Mouse (Mus musculus): ENCODE measurements around the gene Alkbh6. TPM values are rescaled to one million over a fixed set of nuclear protein-coding genes. Genes with fewer than 3 reads are reported as not detected.

The Alkbh6 gene
- total and polyA plus RNA-seq, 3 experiments = 24.0 to 61.7 (median 29.5) TPM

DNA sequence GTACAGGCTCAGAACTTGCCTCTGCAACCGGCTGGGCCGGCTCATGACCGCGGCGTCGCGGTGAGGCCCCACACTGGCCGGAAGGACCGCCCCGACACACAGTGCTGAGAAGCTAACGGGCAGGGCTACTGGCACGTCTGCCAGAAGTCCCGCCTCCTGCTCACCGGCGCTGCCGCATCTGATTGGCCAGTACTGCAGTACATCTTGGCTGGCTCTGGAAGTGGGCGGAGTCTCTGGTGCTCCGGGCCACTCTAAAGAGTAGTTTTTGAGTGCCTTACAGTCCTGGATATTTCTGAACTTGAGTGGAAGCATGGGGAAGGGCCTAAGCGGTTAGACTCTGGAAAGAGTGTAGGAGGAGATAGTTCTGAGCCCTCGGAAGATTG lies 13.8 kb downstream of the Alkbh6 start:
- Histone ChIP-seq H3K4me1 (ENCODE audit: control insufficient read depth, insufficient read depth, low read length) (peaks cover 1% of the 10 kb centered on the region; the same call in 1 of the 2 replicates), H3K4me3 (peak overlapping the region; percentile 57), H3K36me3 (ENCODE audit: control insufficient read depth, insufficient read depth, low read length) (no peaks in the 10 kb centered on the region), H3K27me3 (ENCODE audit: control insufficient read depth, insufficient read depth, low read length) (no peaks in the 10 kb centered on the region), H3K79me2 (replicated peaks; ENCODE audit: control insufficient read depth, insufficient read depth, low read length) (no peaks in the 10 kb centered on the region), H3K9ac (ENCODE audit: low read depth, low read length) (peak overlapping the region; percentile 91), H3K27ac (peak overlapping the region; percentile 96)
- no peak for TF ChIP-seq CTCF (IDR thresholded peaks at IDR 0.05)
- TF ChIP-seq EP300 (IDR thresholded peaks at IDR 0.05; ENCODE audit: insufficient read depth, low read depth, low read length) = peak; percentile 53; the same call in 1 of the 2 replicates
- TF ChIP-seq POLR2A (IDR thresholded peaks at IDR 0.05; ENCODE audit: insufficient read depth, low read depth, low read length) = peak; percentile 81
- intact Hi-C loops (cut with DNase I) = no loop called here
- peak; percentile 97 to 98 for DNase-seq
- under 1% methylated on average over 20 of the region's 20 CpGs for WGBS

DNA sequence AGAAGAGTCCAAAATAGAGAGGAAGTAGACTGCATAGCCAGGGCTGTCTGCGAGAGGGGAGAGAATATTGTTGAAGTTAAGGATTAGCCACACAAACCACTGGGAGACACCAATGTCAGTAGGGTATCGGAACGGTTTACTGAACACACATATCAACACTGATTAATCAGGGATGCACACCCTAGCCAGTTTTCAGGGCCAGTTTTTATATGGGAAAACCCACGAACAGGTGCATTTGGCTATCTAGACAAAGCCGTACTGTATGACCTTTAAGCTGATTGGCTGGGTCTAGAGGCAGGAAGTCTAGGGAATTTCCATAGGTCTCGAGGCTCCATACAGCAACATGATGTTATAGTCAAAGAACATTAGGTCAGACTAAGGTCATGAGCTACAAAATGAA lies 14.3 kb downstream of the Alkbh6 start:
- intact Hi-C loops (cut with DNase I) = loop anchor here (1.0 kb wide), 1 partner anchor 14 kb away; no protein-coding TSS in a partner anchor

DNA sequence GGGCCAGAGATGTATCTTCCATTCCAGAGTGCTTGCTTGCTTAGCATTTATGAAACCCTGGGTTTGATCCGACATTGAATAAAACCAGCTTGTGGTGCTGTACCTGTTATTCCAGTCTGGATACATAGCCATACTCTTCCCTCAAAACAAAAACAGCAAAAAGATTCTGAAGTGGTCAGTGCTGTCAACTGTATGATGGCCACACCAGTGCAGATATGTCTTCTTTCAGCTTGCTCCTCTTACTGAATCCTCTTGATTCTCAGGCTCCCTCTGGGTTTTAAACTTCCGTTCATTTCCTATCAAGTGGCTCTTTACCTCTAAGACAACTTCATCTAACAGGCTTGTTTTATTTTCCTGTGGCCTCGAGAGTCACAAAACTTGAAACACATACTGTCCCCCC lies 15.3 kb downstream of the Alkbh6 start, which contains the start of gene Sdhaf1:
Sdhaf1 (minus strand) TSS at position 101 of the 400 bp plus-strand sequence.
- H3K4me1 ChIP-seq (ENCODE audit: control insufficient read depth, insufficient read depth, low read length) = peaks cover 1% of the 10 kb centered on the region; the same call in 1 of the 2 replicates
- 75% methylated on average over 3 of the region's 3 CpGs for WGBS
- peak within 1 kb of the TSS; percentile 76 for H3K9ac ChIP-seq (ENCODE audit: low read depth, low read length)
- H3K27me3 ChIP-seq (ENCODE audit: control insufficient read depth, insufficient read depth, low read length) = no peaks in the 10 kb centered on the region
- DNase-seq = no peak
- peak within 1 kb of the TSS; percentile 96 for H3K27ac ChIP-seq
- peak within 1 kb of the TSS; percentile 57; the same call in 1 of the 2 replicates for H3K4me3 ChIP-seq
- no peaks in the 10 kb centered on the region for H3K79me2 ChIP-seq (replicated peaks; ENCODE audit: control insufficient read depth, insufficient read depth, low read length)
- no peaks in the 10 kb centered on the region for H3K36me3 ChIP-seq (ENCODE audit: control insufficient read depth, insufficient read depth, low read length)
- TF ChIP-seq POLR2A (IDR thresholded peaks at IDR 0.05; ENCODE audit: insufficient read depth, low read depth, low read length) = no peak
- intact Hi-C loops (cut with DNase I) = loop anchor here (1.0 kb wide), 1 partner anchor 14 kb away; no protein-coding TSS in a partner anchor

More for the DNA sequence above, 14.3 kb downstream of the Alkbh6 start:
- no peaks in the 10 kb centered on the region for H3K79me2 ChIP-seq (replicated peaks; ENCODE audit: control insufficient read depth, insufficient read depth, low read length)
- peak overlapping the region; percentile 57 for H3K4me3 ChIP-seq
- H3K36me3 ChIP-seq (ENCODE audit: control insufficient read depth, insufficient read depth, low read length) = no peaks in the 10 kb centered on the region
- peak overlapping the region; percentile 76 for H3K9ac ChIP-seq (ENCODE audit: low read depth, low read length)
- WGBS = 25% methylated on average over 6 of the region's 6 CpGs
- H3K4me1 ChIP-seq (ENCODE audit: control insufficient read depth, insufficient read depth, low read length) = peaks cover 1% of the 10 kb centered on the region; the same call in 1 of the 2 replicates
- no peak for DNase-seq
- TF ChIP-seq EP300 (IDR thresholded peaks at IDR 0.05; ENCODE audit: insufficient read depth, low read depth, low read length) = no peak
- no peaks in the 10 kb centered on the region for H3K27me3 ChIP-seq (ENCODE audit: control insufficient read depth, insufficient read depth, low read length)
- H3K27ac ChIP-seq = peak overlapping the region; percentile 96

DNA sequence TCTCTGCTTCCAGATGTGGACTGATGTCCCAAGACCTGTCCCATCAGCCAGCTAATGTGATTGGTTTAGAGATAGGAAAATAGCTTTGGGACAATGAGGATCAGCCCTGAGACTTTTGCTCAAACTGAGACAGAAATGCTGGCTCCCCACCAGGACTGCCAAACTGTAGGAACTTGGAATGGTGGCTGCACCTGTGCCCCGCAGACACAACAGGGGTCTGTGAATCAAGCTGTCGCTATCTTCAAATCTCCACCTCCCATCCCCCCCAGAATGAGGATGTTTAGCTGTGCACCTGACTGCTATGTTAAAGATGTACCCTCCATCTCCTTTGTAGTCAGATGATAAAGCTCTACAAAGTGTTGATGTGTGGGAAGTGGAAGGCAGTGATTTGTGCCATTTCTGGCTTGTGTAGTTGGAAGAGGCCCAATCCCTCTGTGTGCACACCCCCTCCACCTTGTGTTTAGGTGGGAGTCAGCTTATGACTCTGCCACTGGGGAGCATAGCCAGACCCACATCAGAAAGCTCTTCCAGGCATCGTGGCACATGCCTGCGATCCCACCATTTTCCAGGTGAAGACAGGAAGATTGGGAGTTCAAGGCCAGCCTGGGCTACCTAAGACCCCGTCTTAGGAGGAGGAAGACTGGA lies 15.9 kb downstream of the Alkbh6 start:
- Histone ChIP-seq H3K27ac (no peak overlapping the region), H3K4me1 (ENCODE audit: control insufficient read depth, insufficient read depth, low read length) (peaks cover 1% of the 10 kb centered on the region; the same call in 1 of the 2 replicates), H3K9ac (ENCODE audit: low read depth, low read length) (no peak overlapping the region), H3K27me3 (ENCODE audit: control insufficient read depth, insufficient read depth, low read length) (no peaks in the 10 kb centered on the region), H3K4me3 (no peak overlapping the region), H3K79me2 (replicated peaks; ENCODE audit: control insufficient read depth, insufficient read depth, low read length) (no peaks in the 10 kb centered on the region), H3K36me3 (ENCODE audit: control insufficient read depth, insufficient read depth, low read length) (no peaks in the 10 kb centered on the region)
- TF ChIP-seq CTCF (IDR thresholded peaks at IDR 0.05) = no peak
- TF ChIP-seq POLR2A (IDR thresholded peaks at IDR 0.05; ENCODE audit: insufficient read depth, low read depth, low read length) = no peak
- intact Hi-C loops (cut with DNase I) = no loop called here
- no peak for DNase-seq
- WGBS = 83% methylated on average over 5 of the region's 5 CpGs

DNA sequence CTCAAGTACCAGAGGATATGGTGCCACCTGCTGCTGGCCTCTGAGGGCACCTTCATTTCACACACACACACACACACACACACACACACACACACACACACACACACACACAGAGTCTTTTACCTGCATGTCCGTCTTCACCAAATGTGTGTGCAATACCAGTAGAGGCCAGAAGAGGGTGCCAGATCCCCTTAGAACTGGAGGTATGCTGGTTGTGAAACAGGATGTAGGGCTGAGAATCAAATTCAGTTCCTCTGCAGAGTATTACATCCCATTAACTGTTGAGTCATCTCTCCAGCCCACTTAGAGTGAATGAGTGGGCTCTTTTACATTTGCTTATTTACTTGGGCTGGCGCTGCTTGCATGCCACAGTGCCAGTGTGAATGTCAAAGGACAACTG lies 16.8 kb downstream of the Alkbh6 start:
- DNase-seq = no peak
- H3K79me2 ChIP-seq (replicated peaks; ENCODE audit: control insufficient read depth, insufficient read depth, low read length) = no peaks in the 10 kb centered on the region
- no peaks in the 10 kb centered on the region for H3K36me3 ChIP-seq (ENCODE audit: control insufficient read depth, insufficient read depth, low read length)
- no peak overlapping the region for H3K9ac ChIP-seq (ENCODE audit: low read depth, low read length)
- H3K4me3 ChIP-seq = no peak overlapping the region
- H3K27me3 ChIP-seq (ENCODE audit: control insufficient read depth, insufficient read depth, low read length) = no peaks in the 10 kb centered on the region
- TF ChIP-seq EP300 (IDR thresholded peaks at IDR 0.05; ENCODE audit: insufficient read depth, low read depth, low read length) = no peak
- TF ChIP-seq CTCF (IDR thresholded peaks at IDR 0.05) = peak; percentile 61
- no peak for TF ChIP-seq POLR2A (IDR thresholded peaks at IDR 0.05; ENCODE audit: insufficient read depth, low read depth, low read length)
- 54% methylated on average over 2 of the region's 2 CpGs for WGBS
- H3K4me1 ChIP-seq (ENCODE audit: control insufficient read depth, insufficient read depth, low read length) = peaks cover 1% of the 10 kb centered on the region; the same call in 1 of the 2 replicates
- intact Hi-C loops (cut with DNase I) = no loop called here
- H3K27ac ChIP-seq = no peak overlapping the region

DNA sequence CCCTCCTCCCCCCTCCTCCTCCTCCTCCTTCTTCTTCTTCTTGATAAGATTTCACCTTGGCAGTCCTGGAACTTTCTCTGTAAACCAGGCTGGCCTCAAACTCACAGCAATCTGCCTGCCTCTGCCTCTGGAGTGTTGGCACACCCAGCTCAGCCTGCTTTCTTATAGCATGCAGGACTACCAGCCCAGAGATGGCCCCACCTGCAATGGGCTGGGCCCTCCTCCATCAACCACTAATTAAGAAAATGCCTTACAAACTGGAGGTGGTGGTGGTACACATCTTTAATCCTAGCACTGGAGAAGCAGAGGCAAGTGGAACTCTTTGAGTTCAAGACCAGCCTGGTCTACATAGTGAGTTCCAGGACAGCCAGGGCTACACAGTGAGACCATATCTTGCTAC lies 17.9 kb downstream of the Alkbh6 start:
- no peaks in the 10 kb centered on the region; the same call in 1 of the 2 replicates for H3K4me1 ChIP-seq (ENCODE audit: control insufficient read depth, insufficient read depth, low read length)
- H3K9ac ChIP-seq (ENCODE audit: low read depth, low read length) = no peak overlapping the region
- no peaks in the 10 kb centered on the region for H3K36me3 ChIP-seq (ENCODE audit: control insufficient read depth, insufficient read depth, low read length)
- no peak overlapping the region for H3K27ac ChIP-seq
- TF ChIP-seq POLR2A (IDR thresholded peaks at IDR 0.05; ENCODE audit: insufficient read depth, low read depth, low read length) = no peak
- no peak for TF ChIP-seq CTCF (IDR thresholded peaks at IDR 0.05)
- no peak for TF ChIP-seq EP300 (IDR thresholded peaks at IDR 0.05; ENCODE audit: insufficient read depth, low read depth, low read length)
- intact Hi-C loops (cut with DNase I) = no loop called here
- H3K79me2 ChIP-seq (replicated peaks; ENCODE audit: control insufficient read depth, insufficient read depth, low read length) = no peaks in the 10 kb centered on the region
- no peak overlapping the region for H3K4me3 ChIP-seq
- H3K27me3 ChIP-seq (ENCODE audit: control insufficient read depth, insufficient read depth, low read length) = no peaks in the 10 kb centered on the region
- DNase-seq = no peak
